Mouse (Mus musculus) heart, embryonic 15.5 days (tissue): ENCODE results near the gene Tenm4. TPM values are rescaled to one million over a fixed set of nuclear protein-coding genes. Genes with fewer than 3 reads are reported as not detected.
A peak's percentile ranks its signal among the peaks of the same experiment; 100 is the strongest.

Source experiments
- ATAC-seq: fragments of 200-750 bp; cut with Nextera tagmentation; replicated peaks from 2 replicates; pipeline ENCODE4 v1.8.0; 2017; ENCODE audit warnings: low read depth, moderate TSS enrichment; ENCODE audit not compliant: insufficient number of reproducible peaks, insufficient read depth, low FRiP score
- H3K27ac ChIP-seq: fragments of 300-500 bp; sonication (generic); 2 replicates; pipeline ENCODE4 v1.5.1; 2015; ENCODE audit warnings: mild to moderate bottlenecking, inconsistent platforms
- H3K27me3 ChIP-seq: fragments of 300-500 bp; sonication (generic); 2 replicates; pipeline ENCODE4 v1.6.1; 2015; ENCODE audit warnings: inconsistent platforms
- H3K36me3 ChIP-seq: fragments of 300-500 bp; sonication (generic); 2 replicates; pipeline ENCODE4 v1.6.1; 2015; ENCODE audit warnings: mild to moderate bottlenecking, inconsistent platforms
- H3K4me1 ChIP-seq: fragments of 300-500 bp; sonication (generic); replicated peaks from 2 replicates; pipeline ENCODE4 v1.6.1; 2015; ENCODE audit warnings: inconsistent platforms
- H3K4me2 ChIP-seq: fragments of 300-500 bp; sonication (generic); 2 replicates; pipeline ENCODE4 v1.6.1; 2015; ENCODE audit warnings: inconsistent platforms, mild to moderate bottlenecking, moderate library complexity
- H3K4me3 ChIP-seq: fragments of 300-500 bp; sonication (generic); 2 replicates; pipeline ENCODE4 v1.5.1; 2015; ENCODE audit warnings: mild to moderate bottlenecking, inconsistent platforms
- H3K9ac ChIP-seq: fragments of 300-500 bp; sonication (generic); 2 replicates; pipeline ENCODE4 v1.6.1; 2015; ENCODE audit warnings: mild to moderate bottlenecking, inconsistent platforms
- H3K9me3 ChIP-seq: fragments of 300-500 bp; sonication (generic); replicated peaks from 2 replicates; pipeline ENCODE4 v1.6.1; 2016; ENCODE audit warnings: inconsistent platforms
- WGBS: fragments of 180-500 bp; shearing (Covaris S2); methylation state at CpG from one replicate; pipeline ENCODE4 v1.1.7; 2015; ENCODE audit warnings: mixed read lengths; 5-methylcytosine and 5-hydroxymethylcytosine counted together
- polyA plus RNA-seq: library from polyadenylated mRNA; unstranded; fragments of >200 nt; fragmentation: Nextera tagmentation; extraction: Ambion mirVana; gene quantifications from 2 replicates; pipeline ENCODE4 v1.2.1, GENCODE M21; 2015

The Tenm4 gene
- polyA plus RNA-seq, 1 experiment from 2014 or later: 7.9 TPM

DNA sequence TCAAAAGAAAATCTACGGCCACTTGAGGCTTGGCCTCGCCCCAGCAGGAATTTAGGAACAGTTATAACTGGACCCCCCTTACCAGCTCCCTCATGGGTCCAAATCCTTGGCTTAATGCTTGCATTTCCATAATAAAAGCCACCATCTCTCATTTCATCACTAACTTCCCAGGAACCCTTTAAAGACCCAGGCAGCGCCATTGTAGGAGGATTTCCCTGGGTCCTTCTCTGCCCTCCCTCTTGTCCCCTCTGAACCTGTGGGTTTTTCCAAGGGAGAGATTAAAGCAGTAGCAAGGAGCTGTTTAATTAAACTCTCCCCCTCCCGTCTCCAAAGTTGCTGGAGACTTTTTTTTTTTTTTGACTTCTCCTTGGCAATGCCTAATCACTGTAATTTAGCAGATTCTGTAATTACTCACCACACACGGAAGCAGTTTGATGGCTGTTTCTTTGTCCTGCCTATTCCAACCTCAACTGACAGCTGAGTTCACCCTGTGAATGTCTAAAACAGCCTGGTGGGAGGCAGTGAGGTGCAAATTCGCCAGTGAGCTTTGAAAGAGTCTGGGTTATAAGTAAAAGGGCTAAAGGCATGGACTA lies 501.4 kb downstream of the Tenm4 start:
- Histone ChIP-seq H3K27me3 (peaks cover 72% of the 10 kb centered on the region), H3K27ac (no peak overlapping the region)
- ATAC-seq: no peak

DNA sequence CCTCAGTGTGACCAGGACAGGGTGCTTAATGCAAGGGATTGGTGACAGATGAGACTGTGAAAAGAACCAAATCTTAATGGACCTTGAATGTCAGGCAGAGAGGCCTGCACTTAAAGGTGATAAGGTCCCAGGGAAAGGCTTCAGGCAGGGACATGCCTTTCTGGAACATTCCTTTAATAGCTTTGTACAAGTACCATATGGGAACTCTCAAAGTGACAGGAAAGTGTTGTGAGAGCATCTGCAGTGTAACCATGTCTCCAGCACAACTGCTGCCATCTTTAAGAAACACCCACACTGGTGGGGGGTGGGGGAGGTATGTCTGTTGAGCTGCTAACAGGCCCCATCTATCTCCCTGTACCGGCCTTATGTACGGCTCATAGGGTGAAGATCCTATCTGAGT lies 506.0 kb downstream of the Tenm4 start:
- 18% methylated on average over 2 of the region's 2 CpGs for WGBS
- ATAC-seq: peak; percentile 41; the same call in 1 of the 2 replicates
- Histone ChIP-seq H3K36me3 (no peaks in the 10 kb centered on the region), H3K4me3 (no peak overlapping the region), H3K9ac (no peak overlapping the region), H3K4me1 (peaks cover 11% of the 10 kb centered on the region; the same call in 1 of the 2 replicates), H3K27ac (peak overlapping the region; percentile 35; the same call in 1 of the 2 replicates), H3K27me3 (peaks cover 39% of the 10 kb centered on the region), H3K4me2 (no peak overlapping the region), H3K9me3 (no peaks in the 10 kb centered on the region)

More for the DNA sequence above, 501.4 kb downstream of the Tenm4 start:
- Histone ChIP-seq H3K4me1 (peaks cover 11% of the 10 kb centered on the region), H3K9ac (no peak overlapping the region), H3K36me3 (no peaks in the 10 kb centered on the region), H3K4me3 (no peak overlapping the region), H3K9me3 (no peaks in the 10 kb centered on the region), H3K4me2 (no peak overlapping the region)
- WGBS: 55% methylated on average over 6 of the region's 6 CpGs

DNA sequence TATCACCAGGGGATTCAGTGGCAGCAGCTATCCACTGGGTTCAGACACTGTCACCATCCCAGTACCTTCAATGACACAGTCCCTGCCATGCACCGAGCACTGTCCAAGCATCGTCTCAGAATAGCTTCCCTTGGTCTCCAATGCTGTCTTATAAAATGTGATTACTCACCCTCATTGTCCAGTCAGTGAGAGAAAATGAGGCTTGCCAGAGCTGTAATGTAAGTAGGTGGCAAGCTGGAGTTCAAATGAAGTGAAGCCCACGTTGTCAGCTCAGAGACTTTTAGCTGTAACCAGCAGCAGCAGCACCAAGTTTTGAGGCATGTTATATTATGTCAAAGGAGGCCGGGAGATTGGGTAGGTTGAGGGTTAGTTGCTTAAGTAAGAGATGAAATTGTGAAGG lies 507.2 kb downstream of the Tenm4 start:
- ATAC-seq: no peak
- peaks cover 11% of the 10 kb centered on the region; the same call in 1 of the 2 replicates for H3K4me1 ChIP-seq
- WGBS: 80% methylated on average over 4 of the region's 4 CpGs
- no peak overlapping the region for H3K27ac ChIP-seq
- no peaks in the 10 kb centered on the region for H3K9me3 ChIP-seq
- H3K4me3 ChIP-seq: no peak overlapping the region
- no peak overlapping the region for H3K4me2 ChIP-seq
- H3K9ac ChIP-seq: no peak overlapping the region
- H3K27me3 ChIP-seq: peaks cover 40% of the 10 kb centered on the region
- H3K36me3 ChIP-seq: no peaks in the 10 kb centered on the region

DNA sequence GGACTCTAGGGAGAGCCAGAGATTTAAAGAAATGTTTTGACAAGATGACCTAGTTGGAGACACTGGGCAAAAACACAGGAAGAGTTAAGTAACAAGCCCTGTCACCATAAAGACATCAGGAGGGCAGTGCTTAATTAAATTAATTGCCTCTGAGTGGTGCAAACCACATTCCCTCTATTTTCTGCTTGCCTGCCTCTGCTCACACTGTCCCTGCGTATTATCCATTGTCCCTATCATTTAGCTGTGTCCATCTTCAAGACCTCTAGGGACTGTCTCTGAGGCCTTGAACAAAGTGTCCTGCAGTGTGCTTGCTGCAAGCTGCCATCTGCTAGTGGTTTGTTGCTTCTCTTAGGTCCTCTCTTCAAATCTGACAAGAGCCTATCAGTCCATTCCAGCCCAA lies 508.7 kb downstream of the Tenm4 start:
- H3K4me2 ChIP-seq: no peak overlapping the region
- no peak for ATAC-seq
- peaks cover 44% of the 10 kb centered on the region for H3K27me3 ChIP-seq
- H3K9ac ChIP-seq: no peak overlapping the region
- H3K9me3 ChIP-seq: no peaks in the 10 kb centered on the region
- H3K4me3 ChIP-seq: no peak overlapping the region
- 76% methylated on average over 1 of the region's 1 CpGs for WGBS
- no peak overlapping the region for H3K27ac ChIP-seq
- peaks cover 11% of the 10 kb centered on the region; the same call in 1 of the 2 replicates for H3K4me1 ChIP-seq
- H3K36me3 ChIP-seq: no peaks in the 10 kb centered on the region

DNA sequence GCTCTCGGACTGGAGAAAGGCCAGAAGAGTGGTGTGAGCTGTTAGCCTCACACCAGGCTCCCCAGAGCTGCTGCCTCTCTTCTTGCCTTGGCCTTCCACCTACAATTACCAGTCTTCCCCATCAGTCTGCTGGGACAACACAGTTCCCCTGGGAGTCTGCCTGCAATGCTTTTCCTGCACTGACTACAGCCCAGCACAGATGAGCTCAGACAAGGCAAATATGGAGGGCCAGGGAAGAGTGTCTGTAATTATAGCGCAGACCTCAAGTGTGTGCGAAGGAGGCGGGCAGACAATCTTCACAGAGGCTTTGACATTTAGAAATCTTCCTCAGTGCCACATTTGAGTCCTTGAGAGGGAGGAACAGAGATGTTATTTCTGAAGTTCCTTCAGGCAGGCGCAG lies 509.4 kb downstream of the Tenm4 start:
- Histone ChIP-seq H3K9ac (no peak overlapping the region), H3K4me3 (no peak overlapping the region), H3K4me1 (peaks cover 11% of the 10 kb centered on the region; the same call in 1 of the 2 replicates), H3K36me3 (no peaks in the 10 kb centered on the region), H3K9me3 (no peaks in the 10 kb centered on the region), H3K4me2 (no peak overlapping the region), H3K27me3 (peaks cover 45% of the 10 kb centered on the region), H3K27ac (no peak overlapping the region)
- 82% methylated on average over 5 of the region's 5 CpGs for WGBS
- ATAC-seq: 0 out of 2 replicates have a peak, but pooled peaks have one; percentile 23

DNA sequence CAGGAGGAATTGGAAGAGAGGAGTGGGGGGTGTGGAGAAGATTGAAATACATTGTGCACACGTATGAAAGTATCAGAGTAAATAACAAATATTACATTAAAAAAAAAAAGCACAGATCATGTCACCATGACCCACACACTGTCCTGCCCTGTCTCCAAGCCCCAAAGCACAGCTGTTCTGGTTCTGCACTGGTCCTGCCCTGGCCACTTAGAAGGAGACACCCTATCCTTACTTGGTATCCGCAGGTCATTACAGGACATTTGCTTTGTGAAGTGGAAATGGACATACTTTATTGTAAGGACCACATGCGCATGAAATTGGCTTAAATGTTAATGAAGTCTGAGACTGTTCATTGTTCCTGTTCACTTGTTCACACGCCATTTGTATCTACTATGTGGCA lies 510.8 kb downstream of the Tenm4 start:
- H3K4me1 ChIP-seq: peaks cover 5% of the 10 kb centered on the region; the same call in 1 of the 2 replicates
- no peak overlapping the region for H3K4me2 ChIP-seq
- no peak overlapping the region for H3K27ac ChIP-seq
- ATAC-seq: no peak
- no peaks in the 10 kb centered on the region for H3K9me3 ChIP-seq
- peaks cover 43% of the 10 kb centered on the region for H3K27me3 ChIP-seq
- H3K9ac ChIP-seq: no peak overlapping the region
- 85% methylated on average over 4 of the region's 4 CpGs for WGBS
- H3K4me3 ChIP-seq: no peak overlapping the region
- H3K36me3 ChIP-seq: no peaks in the 10 kb centered on the region

DNA sequence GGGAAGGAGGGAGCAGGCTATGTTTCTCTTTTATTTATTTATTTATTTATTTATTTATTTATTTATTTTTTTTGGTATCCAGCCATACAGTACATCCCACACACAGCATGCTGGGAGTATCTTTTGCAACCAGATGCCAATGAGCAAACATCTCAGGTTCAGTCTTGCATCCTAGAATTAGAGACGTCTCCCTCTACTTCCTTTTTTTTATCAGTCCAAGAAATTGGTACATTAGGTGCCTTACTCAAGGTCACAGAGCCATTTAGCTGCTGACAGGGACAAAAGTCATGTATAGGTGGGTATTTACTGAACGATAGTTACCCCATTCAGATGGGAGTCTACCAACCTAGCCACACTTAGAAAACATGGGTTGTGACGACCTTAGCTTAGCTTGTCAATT lies 517.1 kb downstream of the Tenm4 start:
- no peaks in the 10 kb centered on the region for H3K4me1 ChIP-seq
- no peak for ATAC-seq
- H3K4me3 ChIP-seq: no peak overlapping the region
- H3K4me2 ChIP-seq: no peak overlapping the region
- no peaks in the 10 kb centered on the region for H3K36me3 ChIP-seq
- no peaks in the 10 kb centered on the region for H3K9me3 ChIP-seq
- H3K27ac ChIP-seq: no peak overlapping the region
- peaks cover 45% of the 10 kb centered on the region for H3K27me3 ChIP-seq
- WGBS: 81% methylated on average over 3 of the region's 3 CpGs
- no peak overlapping the region for H3K9ac ChIP-seq

DNA sequence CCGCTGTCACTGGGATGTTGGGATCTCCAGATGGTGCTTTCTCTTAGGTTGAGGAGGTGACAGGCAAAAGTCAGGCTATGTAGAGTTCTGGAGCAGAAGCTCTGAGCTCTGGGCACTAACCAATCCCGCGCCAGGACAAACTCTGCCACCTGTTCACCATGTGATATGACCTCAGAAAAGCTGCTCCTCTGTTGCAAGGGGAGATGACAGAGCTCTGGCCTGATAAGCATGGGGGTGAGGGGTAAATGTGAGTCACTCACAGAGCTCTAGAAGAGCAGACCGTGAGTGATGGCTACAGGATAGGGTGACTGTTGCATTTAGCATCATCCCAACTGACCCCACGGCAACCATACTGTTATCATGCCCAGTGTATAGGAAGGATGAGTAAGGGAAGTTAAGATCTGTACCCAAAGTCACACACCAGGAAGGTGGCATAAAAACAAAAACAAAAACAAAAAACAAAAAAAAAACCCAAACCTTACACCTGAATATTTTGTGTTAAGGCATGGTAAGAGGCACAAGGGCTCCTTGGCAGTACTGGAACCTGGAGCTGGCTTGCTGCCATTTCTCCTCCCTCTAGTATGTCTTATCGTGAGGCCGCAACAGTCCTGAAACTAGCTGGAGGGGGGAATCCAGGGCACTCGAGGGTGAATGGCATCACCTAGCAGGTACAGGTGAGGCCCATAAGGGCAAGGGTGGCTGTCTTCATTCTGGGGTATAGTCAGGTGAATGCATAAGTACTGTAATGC lies 530.2 kb downstream of the Tenm4 start:
- no peak overlapping the region for H3K4me2 ChIP-seq
- ATAC-seq: no peak
- no peaks in the 10 kb centered on the region for H3K9me3 ChIP-seq
- no peaks in the 10 kb centered on the region for H3K4me1 ChIP-seq
- no peak overlapping the region for H3K9ac ChIP-seq
- no peaks in the 10 kb centered on the region for H3K36me3 ChIP-seq
- no peak overlapping the region for H3K27ac ChIP-seq
- H3K4me3 ChIP-seq: no peak overlapping the region
- 60% methylated on average over 8 of the region's 8 CpGs for WGBS
- peaks cover 18% of the 10 kb centered on the region; the same call in 1 of the 2 replicates for H3K27me3 ChIP-seq

DNA sequence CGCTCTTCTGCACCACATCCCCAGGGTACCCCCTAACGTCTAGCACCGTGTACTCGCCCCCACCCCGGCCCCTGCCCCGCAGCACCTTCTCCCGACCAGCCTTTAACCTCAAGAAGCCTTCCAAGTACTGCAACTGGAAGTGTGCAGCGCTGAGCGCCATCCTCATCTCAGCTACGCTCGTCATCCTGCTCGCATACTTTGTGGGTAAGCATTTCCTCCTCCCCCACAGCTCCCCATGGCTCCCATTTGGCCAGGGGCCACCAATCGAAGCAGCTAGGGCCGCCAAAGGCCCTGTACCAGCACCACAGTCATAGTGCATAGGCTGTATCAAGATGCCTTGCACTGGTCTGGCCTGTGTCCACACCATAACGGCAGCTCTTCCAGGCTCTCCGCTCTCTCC lies 532.9 kb downstream of the Tenm4 start:
- peaks cover 25% of the 10 kb centered on the region for H3K27me3 ChIP-seq
- 68% methylated on average over 16 of the region's 16 CpGs for WGBS
- no peaks in the 10 kb centered on the region for H3K9me3 ChIP-seq
- no peaks in the 10 kb centered on the region for H3K4me1 ChIP-seq
- no peak overlapping the region for H3K4me3 ChIP-seq
- no peak overlapping the region for H3K4me2 ChIP-seq
- H3K9ac ChIP-seq: no peak overlapping the region
- no peaks in the 10 kb centered on the region for H3K36me3 ChIP-seq
- H3K27ac ChIP-seq: no peak overlapping the region
- ATAC-seq: no peak

DNA sequence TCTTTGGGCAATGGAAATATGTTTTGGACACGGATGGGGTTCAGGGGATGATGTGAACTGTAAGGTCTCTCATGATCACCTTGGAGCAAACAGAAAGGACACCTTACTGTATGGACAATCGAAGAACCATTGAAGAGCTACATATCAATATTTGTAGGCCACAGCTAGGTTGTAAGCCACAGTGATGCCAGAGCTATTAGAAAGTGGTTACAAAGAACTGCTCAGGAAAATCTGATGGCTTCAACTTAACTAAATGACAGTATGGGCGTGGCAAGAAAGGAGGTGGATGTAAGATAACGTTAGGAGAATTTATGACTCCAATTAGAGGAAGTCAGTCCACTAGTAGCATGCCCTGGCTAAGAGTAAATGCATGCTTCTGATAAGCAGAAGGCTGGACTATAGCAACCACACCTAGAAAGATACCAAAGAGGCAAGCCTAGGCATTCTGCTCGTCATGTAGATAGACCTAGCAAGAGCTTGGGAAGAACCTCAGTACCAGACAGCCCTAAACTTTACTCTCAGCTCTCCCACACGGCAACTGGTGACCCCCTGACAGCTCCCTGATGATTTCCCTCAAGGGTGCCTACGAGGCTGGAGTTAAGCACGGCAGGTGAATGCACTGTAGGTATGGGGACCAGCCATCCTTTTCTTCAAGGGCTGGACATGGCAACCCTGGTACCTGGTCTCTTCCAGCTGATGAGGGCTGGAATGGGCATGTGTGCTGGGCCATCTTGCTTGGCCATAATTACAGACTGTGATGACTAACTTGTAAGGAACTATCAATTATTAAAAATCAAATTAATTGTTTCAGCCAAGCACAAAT lies 534.5 kb downstream of the Tenm4 start:
- no peak overlapping the region for H3K4me2 ChIP-seq
- peaks cover 28% of the 10 kb centered on the region for H3K27me3 ChIP-seq
- no peaks in the 10 kb centered on the region for H3K9me3 ChIP-seq
- H3K4me1 ChIP-seq: no peaks in the 10 kb centered on the region
- no peak overlapping the region for H3K9ac ChIP-seq
- no peak for ATAC-seq
- no peak overlapping the region for H3K4me3 ChIP-seq
- no peak overlapping the region for H3K27ac ChIP-seq
- 74% methylated on average over 8 of the region's 8 CpGs for WGBS
- H3K36me3 ChIP-seq: no peaks in the 10 kb centered on the region

DNA sequence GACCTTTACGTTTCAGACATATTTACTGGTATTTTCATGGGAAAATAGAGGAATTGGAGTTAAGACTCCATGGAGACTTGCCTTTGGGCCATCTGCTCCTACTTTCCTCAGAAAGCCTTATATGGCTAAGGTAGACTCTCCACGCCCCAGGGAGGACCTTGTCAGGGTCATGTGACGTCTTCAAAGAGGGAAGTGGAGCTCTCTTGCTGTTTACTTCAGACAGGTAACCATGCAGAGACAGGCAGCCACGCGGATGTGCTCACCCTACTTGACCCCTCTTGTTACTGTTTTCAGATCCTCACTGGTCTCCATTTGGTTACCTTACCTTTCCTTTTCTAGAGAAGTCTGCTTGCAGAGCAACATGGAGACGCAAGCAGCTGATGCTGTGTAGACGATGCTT lies 535.5 kb downstream of the Tenm4 start:
- Histone ChIP-seq H3K27ac (no peak overlapping the region), H3K27me3 (peaks cover 31% of the 10 kb centered on the region), H3K4me1 (no peaks in the 10 kb centered on the region), H3K9me3 (no peaks in the 10 kb centered on the region), H3K9ac (no peak overlapping the region), H3K36me3 (no peaks in the 10 kb centered on the region), H3K4me2 (no peak overlapping the region), H3K4me3 (no peak overlapping the region)
- 87% methylated on average over 7 of the region's 7 CpGs for WGBS
- no peak for ATAC-seq
